Mouse (Mus musculus) heart, embryonic 12.5 days (tissue): ENCODE measurements around the gene Tbc1d14. TPM values are rescaled to one million over a fixed set of nuclear protein-coding genes. Genes with fewer than 3 reads are reported as not detected.
A peak's percentile ranks its signal among the peaks of the same experiment; 100 is the strongest.

Source experiments
- ATAC-seq: fragments of 200-750 bp; cut with Nextera tagmentation; 2 replicates; pipeline ENCODE4 v1.8.0; 2017; ENCODE audit warnings: moderate TSS enrichment, moderate library complexity; ENCODE audit not compliant: insufficient number of reproducible peaks, low FRiP score
- H3K27ac ChIP-seq: fragments of 300-500 bp; sonication (generic); 2 replicates; pipeline ENCODE4 v1.5.1; 2016; ENCODE audit warnings: mild to moderate bottlenecking, moderate library complexity; ENCODE audit not compliant: poor library complexity, severe bottlenecking
- H3K27me3 ChIP-seq: fragments of 300-500 bp; sonication (generic); replicated peaks from 2 replicates; pipeline ENCODE4 v1.6.1; 2016; ENCODE audit warnings: mild to moderate bottlenecking, moderate library complexity
- H3K36me3 ChIP-seq: fragments of 300-500 bp; sonication (generic); 2 replicates; pipeline ENCODE4 v1.6.1; 2016; ENCODE audit warnings: mild to moderate bottlenecking, moderate library complexity
- H3K4me1 ChIP-seq: fragments of 300-500 bp; sonication (generic); replicated peaks from 2 replicates; pipeline ENCODE4 v1.6.1; 2016; ENCODE audit warnings: mild to moderate bottlenecking
- H3K4me2 ChIP-seq: fragments of 300-500 bp; sonication (generic); 2 replicates; pipeline ENCODE4 v1.6.1; 2016; ENCODE audit warnings: mild to moderate bottlenecking, moderate library complexity
- H3K4me3 ChIP-seq: fragments of 300-500 bp; sonication (generic); 2 replicates; pipeline ENCODE4 v1.5.1; 2016; ENCODE audit warnings: mild to moderate bottlenecking
- H3K9ac ChIP-seq: fragments of 300-500 bp; sonication (generic); 2 replicates; pipeline ENCODE4 v1.6.1; 2016; ENCODE audit warnings: mild to moderate bottlenecking, moderate library complexity
- H3K9me3 ChIP-seq: fragments of 300-500 bp; sonication (generic); replicated peaks from 2 replicates; pipeline ENCODE4 v1.6.1; 2016; ENCODE audit warnings: mild to moderate bottlenecking, moderate library complexity
- WGBS: fragments of 180-500 bp; shearing (Covaris S2); methylation state at CpG from one replicate; pipeline ENCODE4 v1.1.7; 2016; 5-methylcytosine and 5-hydroxymethylcytosine counted together
- polyA plus RNA-seq: library from polyadenylated mRNA; unstranded; fragments of >200 nt; fragmentation: Nextera tagmentation; extraction: Ambion mirVana; gene quantifications from 2 replicates; pipeline ENCODE4 v1.2.1, GENCODE M21; 2016

Tbc1d14 gene
- 20.0 and 22.3 TPM in 2 replicates for polyA plus RNA-seq

- H3K27ac ChIP-seq: no peak within 1 kb of the TSS
- no peaks in the 10 kb centered on the region for H3K27me3 ChIP-seq
- H3K4me1 ChIP-seq: no peaks in the 10 kb centered on the region
- no peak for ATAC-seq
- no peak within 1 kb of the TSS for H3K9ac ChIP-seq
- H3K4me2 ChIP-seq: no peak within 1 kb of the TSS
- WGBS: 74% methylated on average over 5 of the region's 5 CpGs
- no peak within 1 kb of the TSS for H3K4me3 ChIP-seq
- H3K36me3 ChIP-seq: no peaks in the 10 kb centered on the region
- H3K9me3 ChIP-seq: no peaks in the 10 kb centered on the region
Measured at GRCm38 (mm10) chr5:36593176-36593575, at the start of gene Tbc1d14. TSS of gene Tbc1d14 (minus strand) at chr5:36593276.

GRCm38 (mm10) chr5:36625612-36626011 lies 32.5 kb upstream of the Tbc1d14 start:
- Histone ChIP-seq H3K4me2 (no peak overlapping the region), H3K4me1 (peaks cover 39% of the 10 kb centered on the region), H3K27ac (no peak overlapping the region), H3K4me3 (no peak overlapping the region), H3K9ac (no peak overlapping the region), H3K36me3 (peaks cover 23% of the 10 kb centered on the region), H3K9me3 (no peaks in the 10 kb centered on the region), H3K27me3 (no peaks in the 10 kb centered on the region)
- ATAC-seq: no peak
- 81% methylated on average over 5 of the region's 5 CpGs for WGBS

- 88% methylated on average over 5 of the region's 5 CpGs for WGBS
- no peak for ATAC-seq
Measured at GRCm38 (mm10) chr5:36623670-36624069, 30.6 kb upstream of the Tbc1d14 start.

GRCm38 (mm10) chr5:36621058-36621449 lies 28.0 kb upstream of the Tbc1d14 start:
- Histone ChIP-seq H3K27me3 (no peaks in the 10 kb centered on the region), H3K4me3 (0 out of 2 replicates have a peak overlapping the region, but pooled peaks have one; percentile 10), H3K36me3 (peaks cover 21% of the 10 kb centered on the region), H3K9ac (no peak overlapping the region), H3K27ac (peak overlapping the region; percentile 91), H3K9me3 (no peaks in the 10 kb centered on the region), H3K4me1 (peaks cover 52% of the 10 kb centered on the region), H3K4me2 (peak overlapping the region; percentile 62)
- peak; percentile 78 for ATAC-seq
- WGBS: 44% methylated on average over 5 of the region's 5 CpGs

More at GRCm38 (mm10) chr5:36623670-36624069, 30.6 kb upstream of the Tbc1d14 start:
- Histone ChIP-seq H3K4me3 (no peak overlapping the region), H3K27me3 (no peaks in the 10 kb centered on the region), H3K36me3 (peaks cover 9% of the 10 kb centered on the region; the same call in 1 of the 2 replicates), H3K4me1 (peaks cover 53% of the 10 kb centered on the region), H3K9ac (no peak overlapping the region), H3K9me3 (no peaks in the 10 kb centered on the region), H3K4me2 (no peak overlapping the region), H3K27ac (no peak overlapping the region)

- Histone ChIP-seq H3K36me3 (peaks cover 26% of the 10 kb centered on the region), H3K27ac (peak overlapping the region; percentile 91), H3K4me1 (peaks cover 47% of the 10 kb centered on the region), H3K4me2 (peak overlapping the region; percentile 62), H3K4me3 (0 out of 2 replicates have a peak overlapping the region, but pooled peaks have one; percentile 10), H3K9ac (no peak overlapping the region), H3K9me3 (no peaks in the 10 kb centered on the region), H3K27me3 (no peaks in the 10 kb centered on the region)
- 26% methylated on average over 8 of the region's 8 CpGs for WGBS
- ATAC-seq: peak; percentile 85
Measured at GRCm38 (mm10) chr5:36620409-36621057, 27.5 kb upstream of the Tbc1d14 start.

GRCm38 (mm10) chr5:36618890-36619289 lies 25.8 kb upstream of the Tbc1d14 start:
- peaks cover 41% of the 10 kb centered on the region for H3K4me1 ChIP-seq
- H3K27me3 ChIP-seq: no peaks in the 10 kb centered on the region
- H3K27ac ChIP-seq: peak overlapping the region; percentile 54; the same call in 1 of the 2 replicates
- no peak for ATAC-seq
- H3K4me2 ChIP-seq: peak overlapping the region; percentile 31; the same call in 1 of the 2 replicates
- H3K9ac ChIP-seq: no peak overlapping the region
- 89% methylated on average over 5 of the region's 5 CpGs for WGBS
- H3K36me3 ChIP-seq: peaks cover 42% of the 10 kb centered on the region
- no peaks in the 10 kb centered on the region for H3K9me3 ChIP-seq
- H3K4me3 ChIP-seq: no peak overlapping the region

GRCm38 (mm10) chr5:36618356-36618755 lies 25.3 kb upstream of the Tbc1d14 start:
- Histone ChIP-seq H3K27me3 (no peaks in the 10 kb centered on the region), H3K9me3 (no peaks in the 10 kb centered on the region), H3K4me3 (no peak overlapping the region), H3K9ac (no peak overlapping the region), H3K4me2 (no peak overlapping the region), H3K27ac (no peak overlapping the region), H3K4me1 (peaks cover 36% of the 10 kb centered on the region), H3K36me3 (peaks cover 48% of the 10 kb centered on the region)
- 61% methylated on average over 4 of the region's 4 CpGs for WGBS
- no peak for ATAC-seq

GRCm38 (mm10) chr5:36614124-36614523 lies 21.0 kb upstream of the Tbc1d14 start:
- Histone ChIP-seq H3K4me2 (no peak overlapping the region), H3K4me1 (peaks cover 2% of the 10 kb centered on the region), H3K27ac (no peak overlapping the region), H3K9me3 (no peaks in the 10 kb centered on the region), H3K4me3 (no peak overlapping the region), H3K27me3 (no peaks in the 10 kb centered on the region), H3K36me3 (peaks cover 81% of the 10 kb centered on the region), H3K9ac (no peak overlapping the region)
- 0 out of 2 replicates have a peak, but pooled peaks have one; percentile 29 for ATAC-seq
- 78% methylated on average over 4 of the region's 4 CpGs for WGBS

- ATAC-seq: no peak
- Histone ChIP-seq H3K4me1 (no peaks in the 10 kb centered on the region), H3K4me3 (no peak overlapping the region), H3K27me3 (no peaks in the 10 kb centered on the region), H3K36me3 (peaks cover 85% of the 10 kb centered on the region), H3K27ac (no peak overlapping the region), H3K9ac (no peak overlapping the region), H3K9me3 (no peaks in the 10 kb centered on the region), H3K4me2 (no peak overlapping the region)
- 87% methylated on average over 2 of the region's 2 CpGs for WGBS
Measured at GRCm38 (mm10) chr5:36608939-36609499, 15.9 kb upstream of the Tbc1d14 start.

GRCm38 (mm10) chr5:36603031-36603430 lies 10.0 kb upstream of the Tbc1d14 start:
- Histone ChIP-seq H3K4me2 (no peak overlapping the region), H3K9me3 (no peaks in the 10 kb centered on the region), H3K36me3 (peaks cover 91% of the 10 kb centered on the region), H3K4me3 (no peak overlapping the region), H3K4me1 (no peaks in the 10 kb centered on the region), H3K27me3 (no peaks in the 10 kb centered on the region), H3K9ac (no peak overlapping the region), H3K27ac (no peak overlapping the region)
- WGBS: 82% methylated on average over 5 of the region's 5 CpGs
- ATAC-seq: no peak

- Histone ChIP-seq H3K27ac (no peak overlapping the region), H3K36me3 (peaks cover 83% of the 10 kb centered on the region), H3K9ac (no peak overlapping the region), H3K27me3 (no peaks in the 10 kb centered on the region), H3K9me3 (no peaks in the 10 kb centered on the region), H3K4me1 (no peaks in the 10 kb centered on the region), H3K4me3 (no peak overlapping the region), H3K4me2 (no peak overlapping the region)
- WGBS: 63% methylated on average over 9 of the region's 9 CpGs
- ATAC-seq: no peak
Measured at GRCm38 (mm10) chr5:36602028-36602427, 9.0 kb upstream of the Tbc1d14 start.
